Mouse (Mus musculus): ENCODE measurements around the gene Gpsm2. TPM values are rescaled to one million over a fixed set of nuclear protein-coding genes. Genes with fewer than 3 reads are reported as not detected.
A peak's percentile ranks its signal among the peaks of the same experiment; 100 is the strongest.
"Not testable (repeated sequence)": the region's sequence is repeated elsewhere in the genome, so short reads cannot be mapped to it uniquely, and the experiment has no call there.

Gene Gpsm2
- total and polyA plus RNA-seq, 3 experiments = 0.57 to 0.94 (median 0.82) TPM

DNA sequence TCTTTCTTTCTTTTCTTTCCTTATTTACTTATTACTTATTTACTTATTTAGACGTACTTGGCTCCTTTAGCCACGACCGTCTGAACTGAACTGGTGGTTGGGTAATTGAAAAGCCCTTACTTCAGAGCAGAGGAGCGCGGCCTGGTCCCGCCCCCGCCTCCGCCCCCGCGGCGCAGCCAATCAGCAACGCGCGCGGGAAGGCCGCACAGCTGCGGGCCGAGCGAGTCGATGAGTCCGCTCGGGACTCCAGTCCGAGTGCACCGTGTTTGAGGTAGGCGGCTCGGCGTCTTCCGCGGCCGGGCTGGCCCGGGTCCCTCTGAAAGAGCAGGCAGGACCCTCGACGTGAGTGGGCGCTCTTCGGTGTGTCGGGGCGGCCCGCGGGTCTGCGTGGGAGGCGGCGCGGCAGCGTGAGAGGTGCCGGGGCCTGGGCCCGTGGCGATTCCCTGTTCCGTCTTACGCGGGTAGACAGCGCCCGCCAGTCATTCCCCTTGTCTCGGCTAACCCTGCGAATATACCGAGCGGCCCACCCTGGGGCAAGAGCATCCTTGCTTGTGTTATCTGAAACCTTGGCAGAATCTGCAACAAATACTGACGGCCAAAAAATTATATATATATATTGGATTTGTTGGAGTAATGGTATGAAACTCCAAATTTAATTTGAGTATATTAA, 68.3 kb downstream of the Gpsm2 start, which contains the start of gene Clcc1:
Clcc1 (plus strand) TSS at position 204 of the 670 bp plus-strand sequence.
- Histone ChIP-seq H3K36me3 (ENCODE audit: control insufficient read depth, insufficient read depth, low read length) (no peaks in the 10 kb centered on the region), H3K9ac (ENCODE audit: low read depth, low read length) (peak within 1 kb of the TSS; percentile 100)
- under 1% methylated on average over 57 of the region's 57 CpGs for WGBS

DNA sequence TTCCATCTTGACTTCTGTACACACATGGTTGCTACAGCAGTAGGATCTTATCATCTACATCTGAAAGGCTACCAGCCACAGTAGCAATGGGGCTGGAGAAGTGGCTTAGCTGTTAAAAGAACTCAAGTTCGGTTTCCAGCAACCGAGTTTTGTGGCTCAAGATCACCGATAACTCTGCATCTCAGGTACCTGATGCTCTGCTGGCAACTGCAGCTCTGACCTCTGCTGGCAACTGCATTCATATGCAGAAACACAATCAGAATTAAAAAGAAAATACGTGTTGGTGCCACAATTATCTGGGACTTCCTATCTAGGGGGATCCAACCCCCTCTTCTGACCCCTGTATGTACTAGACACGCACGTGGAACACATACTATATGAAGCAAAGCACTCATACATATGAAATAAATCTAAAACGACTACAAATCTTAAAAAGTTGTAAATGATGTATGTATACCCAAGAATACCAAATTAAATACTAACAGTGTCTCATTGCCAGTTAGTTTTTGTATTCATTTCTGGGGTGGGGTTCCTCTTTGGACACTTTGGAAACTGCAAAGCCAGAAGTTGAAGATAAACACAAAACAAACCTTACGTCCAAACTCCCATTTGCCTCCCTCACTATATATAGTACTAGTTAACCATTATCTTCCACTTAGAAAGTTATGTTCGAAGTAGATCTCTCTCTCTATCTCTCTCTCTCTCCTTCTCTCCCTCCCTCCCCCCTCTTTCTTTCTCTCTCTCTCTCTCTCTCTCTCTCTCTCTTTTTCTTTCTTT, 69.1 kb downstream of the Gpsm2 start:
- Histone ChIP-seq H3K27ac (peak overlapping the region; percentile 67), H3K27me3 (ENCODE audit: control insufficient read depth, insufficient read depth, low read length) (no peaks in the 10 kb centered on the region), H3K4me3 (peak overlapping the region; percentile 24; the same call in 1 of the 2 replicates), H3K4me1 (ENCODE audit: control insufficient read depth, insufficient read depth, low read length) (peaks cover 2% of the 10 kb centered on the region; the same call in 1 of the 2 replicates), H3K9ac (ENCODE audit: low read depth, low read length) (no peak overlapping the region), H3K79me2 (replicated peaks; ENCODE audit: control insufficient read depth, insufficient read depth, low read length) (peaks cover 1% of the 10 kb centered on the region; the same call in 1 of the 2 replicates), H3K36me3 (ENCODE audit: control insufficient read depth, insufficient read depth, low read length) (no peaks in the 10 kb centered on the region)
- WGBS = 15% methylated on average over 9 of the region's 9 CpGs
- intact Hi-C loops (cut with DNase I) = loop anchor here (2.0 to 10.0 kb wide), 4 partner anchors 61 to 238 kb away; partner anchors contain the start of genes Celsr2, Sars, Taf13 and Wdr47
- TF ChIP-seq EP300 (IDR thresholded peaks at IDR 0.05; ENCODE audit: insufficient read depth, low read depth, low read length) = no peak
- peak; percentile 40 for TF ChIP-seq CTCF (IDR thresholded peaks at IDR 0.05)
- no peak for TF ChIP-seq POLR2A (IDR thresholded peaks at IDR 0.05; ENCODE audit: insufficient read depth, low read depth, low read length)
- DNase-seq = no peak

More for the DNA sequence above, 68.3 kb downstream of the Gpsm2 start, which contains the start of gene Clcc1:
- intact Hi-C loops (cut with DNase I) = loop anchor here (2.0 to 10.0 kb wide), 4 partner anchors 62 to 239 kb away; partner anchors contain the start of genes Celsr2, Sars, Taf13 and Wdr47
- H3K4me1 ChIP-seq (ENCODE audit: control insufficient read depth, insufficient read depth, low read length) = peaks cover 2% of the 10 kb centered on the region; the same call in 1 of the 2 replicates
- no peaks in the 10 kb centered on the region for H3K27me3 ChIP-seq (ENCODE audit: control insufficient read depth, insufficient read depth, low read length)
- H3K27ac ChIP-seq = peak within 1 kb of the TSS; percentile 93
- H3K4me3 ChIP-seq = peak within 1 kb of the TSS; percentile 98
- peak; percentile 97 to 100 for DNase-seq
- TF ChIP-seq CTCF (IDR thresholded peaks at IDR 0.05) = no peak
- 0 out of 2 replicates have a peak, but pooled peaks have one; percentile 47 for TF ChIP-seq EP300 (IDR thresholded peaks at IDR 0.05; ENCODE audit: insufficient read depth, low read depth, low read length)
- peak; percentile 74 for TF ChIP-seq POLR2A (IDR thresholded peaks at IDR 0.05; ENCODE audit: insufficient read depth, low read depth, low read length)
- H3K79me2 ChIP-seq (replicated peaks; ENCODE audit: control insufficient read depth, insufficient read depth, low read length) = peaks cover 1% of the 10 kb centered on the region; the same call in 1 of the 2 replicates

DNA sequence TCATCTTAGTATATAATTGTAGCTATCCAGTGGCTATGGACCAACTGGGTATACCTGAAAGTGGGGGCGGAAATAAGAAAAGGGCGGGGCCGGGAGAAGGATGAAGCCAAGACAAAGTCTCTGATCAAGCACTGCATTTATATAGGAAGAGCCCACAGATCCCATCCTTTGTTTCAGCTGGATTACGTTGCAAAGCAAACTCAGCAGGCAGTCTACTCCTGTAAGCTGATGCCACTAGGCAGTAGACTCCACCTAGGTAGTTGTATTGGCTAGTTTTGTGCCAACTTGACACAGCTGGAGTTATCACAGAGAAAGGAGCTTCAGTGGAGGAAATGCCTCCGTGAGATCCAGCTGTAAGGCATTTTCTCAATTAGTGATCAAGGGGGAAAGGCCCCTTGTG, 74.4 kb downstream of the Gpsm2 start:
- H3K4me1 ChIP-seq (ENCODE audit: control insufficient read depth, insufficient read depth, low read length); DNase-seq; H3K4me3 ChIP-seq; H3K36me3 ChIP-seq (ENCODE audit: control insufficient read depth, insufficient read depth, low read length); H3K27ac ChIP-seq; H3K27me3 ChIP-seq (ENCODE audit: control insufficient read depth, insufficient read depth, low read length); H3K9ac ChIP-seq (ENCODE audit: low read depth, low read length); intact Hi-C loops (cut with DNase I); H3K79me2 ChIP-seq (replicated peaks; ENCODE audit: control insufficient read depth, insufficient read depth, low read length): not testable (repeated sequence)
- WGBS = 51% methylated on average over 5 of the region's 5 CpGs

DNA sequence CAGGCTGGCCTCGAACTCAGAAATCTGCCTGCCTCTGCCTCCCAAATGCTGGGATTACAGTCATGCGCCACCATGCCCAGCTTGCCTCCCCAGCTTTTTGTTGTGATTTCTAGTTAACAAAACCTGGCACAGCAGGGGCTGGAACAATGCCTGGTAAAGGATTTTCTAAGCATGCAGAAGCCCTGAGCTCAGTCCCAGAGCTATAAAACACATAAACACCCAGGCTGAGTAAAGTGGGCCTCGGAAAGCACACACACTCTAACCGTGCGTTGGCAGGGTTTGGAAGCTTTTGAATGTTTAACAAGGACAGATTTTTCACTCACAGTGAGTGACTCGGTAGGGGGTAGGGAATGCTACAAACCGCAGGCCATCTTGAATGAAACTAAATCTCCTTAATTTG, 76.1 kb downstream of the Gpsm2 start:
- TF ChIP-seq POLR2A (IDR thresholded peaks at IDR 0.05; ENCODE audit: insufficient read depth, low read depth, low read length) (no peak), CTCF (IDR thresholded peaks at IDR 0.05) (no peak), EP300 (IDR thresholded peaks at IDR 0.05; ENCODE audit: insufficient read depth, low read depth, low read length) (no peak)
- H3K27me3 ChIP-seq (ENCODE audit: control insufficient read depth, insufficient read depth, low read length) = no peaks in the 10 kb centered on the region

DNA sequence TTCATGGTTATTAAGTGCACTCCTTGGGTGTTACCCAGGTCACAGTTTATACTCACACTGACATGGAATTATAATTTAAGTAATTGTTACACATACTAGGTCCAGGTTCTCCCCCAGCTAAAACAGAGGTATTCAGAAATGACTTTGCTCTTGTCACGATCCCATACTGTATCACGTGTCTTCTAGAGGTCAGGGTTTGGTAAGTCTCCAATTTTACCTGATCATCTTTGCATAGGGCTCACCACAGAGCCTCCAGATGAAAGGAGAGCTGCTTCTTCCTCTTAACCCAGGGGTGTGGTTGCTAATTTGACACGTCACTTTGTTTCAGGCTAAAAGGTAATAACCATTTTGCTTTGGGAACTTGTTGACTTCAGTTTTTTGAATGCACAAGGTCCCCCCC, 77.3 kb downstream of the Gpsm2 start:
- intact Hi-C loops (cut with DNase I) = no loop called here
- H3K4me1 ChIP-seq (ENCODE audit: control insufficient read depth, insufficient read depth, low read length) = no peaks in the 10 kb centered on the region
- 94% methylated on average over 3 of the region's 3 CpGs for WGBS

More for the DNA sequence above, 76.1 kb downstream of the Gpsm2 start:
- Histone ChIP-seq H3K4me3 (no peak overlapping the region), H3K36me3 (ENCODE audit: control insufficient read depth, insufficient read depth, low read length) (no peaks in the 10 kb centered on the region), H3K9ac (ENCODE audit: low read depth, low read length) (no peak overlapping the region), H3K4me1 (ENCODE audit: control insufficient read depth, insufficient read depth, low read length) (no peaks in the 10 kb centered on the region), H3K27ac (no peak overlapping the region), H3K79me2 (replicated peaks; ENCODE audit: control insufficient read depth, insufficient read depth, low read length) (no peaks in the 10 kb centered on the region)
- intact Hi-C loops (cut with DNase I) = no loop called here
- 77% methylated on average over 7 of the region's 7 CpGs for WGBS
- no peak for DNase-seq

More for the DNA sequence above, 77.3 kb downstream of the Gpsm2 start:
- TF ChIP-seq CTCF (IDR thresholded peaks at IDR 0.05) (no peak), EP300 (IDR thresholded peaks at IDR 0.05; ENCODE audit: insufficient read depth, low read depth, low read length) (no peak), POLR2A (IDR thresholded peaks at IDR 0.05; ENCODE audit: insufficient read depth, low read depth, low read length) (no peak)
- Histone ChIP-seq H3K36me3 (ENCODE audit: control insufficient read depth, insufficient read depth, low read length) (no peaks in the 10 kb centered on the region), H3K27ac (no peak overlapping the region), H3K27me3 (ENCODE audit: control insufficient read depth, insufficient read depth, low read length) (no peaks in the 10 kb centered on the region), H3K4me3 (no peak overlapping the region), H3K79me2 (replicated peaks; ENCODE audit: control insufficient read depth, insufficient read depth, low read length) (no peaks in the 10 kb centered on the region), H3K9ac (ENCODE audit: low read depth, low read length) (no peak overlapping the region)
- no peak for DNase-seq
